Mouse (Mus musculus): Measurements from ENCODE around the gene Arhgap45. TPM values are rescaled to one million over a fixed set of nuclear protein-coding genes. Genes with fewer than 3 reads are reported as not detected.

Arhgap45 gene
- polyA plus RNA-seq, 1 experiment from 2014 or later, result 7.7 TPM

- H3K4me1 ChIP-seq (ENCODE audit: control insufficient read depth, insufficient read depth, low read length), result 0 out of 2 replicates have a peak, but pooled peaks cover 3% of the 10 kb centered on the region
- no peak overlapping the region; the same call in 1 of the 2 replicates for H3K9ac ChIP-seq (ENCODE audit: low read depth, low read length)
- WGBS, result 79% methylated on average over 9 of the region's 9 CpGs
- H3K27me3 ChIP-seq (ENCODE audit: control insufficient read depth, insufficient read depth, low read length), result no peaks in the 10 kb centered on the region
- no peak overlapping the region for H3K27ac ChIP-seq (ENCODE audit: low read depth, low read length)
- H3K4me3 ChIP-seq (ENCODE audit: low read length), result no peak overlapping the region
- no peak overlapping the region for H3K4me2 ChIP-seq (replicated peaks; ENCODE audit: low read depth, low read length)
- no peaks in the 10 kb centered on the region for H3K9me3 ChIP-seq (ENCODE audit: control insufficient read depth, low read length)
- ATAC-seq (ENCODE audit: low FRiP score, low TSS enrichment), result no peak
- H3K36me3 ChIP-seq (ENCODE audit: control insufficient read depth, insufficient read depth, low read length), result peaks cover 12% of the 10 kb centered on the region
These were observed 13.7 kb downstream of the Arhgap45 start for GRCm38 (mm10) chr10:80030191-80030590.

- 77% methylated on average over 17 of the region's 17 CpGs for WGBS
These were observed 14.3 kb downstream of the Arhgap45 start for GRCm38 (mm10) chr10:80030736-80031135.

GRCm38 (mm10) chr10:80032799-80033480 is 16.5 kb downstream of the Arhgap45 start:
- ATAC-seq (ENCODE audit: low FRiP score, low TSS enrichment), result no peak
- H3K4me2 ChIP-seq (replicated peaks; ENCODE audit: low read depth, low read length), result no peak overlapping the region

More at GRCm38 (mm10) chr10:80030736-80031135, 14.3 kb downstream of the Arhgap45 start:
- Histone ChIP-seq H3K36me3 (ENCODE audit: control insufficient read depth, insufficient read depth, low read length) (peaks cover 17% of the 10 kb centered on the region), H3K27ac (ENCODE audit: low read depth, low read length) (no peak overlapping the region), H3K9ac (ENCODE audit: low read depth, low read length) (no peak overlapping the region), H3K4me3 (ENCODE audit: low read length) (no peak overlapping the region), H3K9me3 (ENCODE audit: control insufficient read depth, low read length) (no peaks in the 10 kb centered on the region), H3K4me1 (ENCODE audit: control insufficient read depth, insufficient read depth, low read length) (0 out of 2 replicates have a peak, but pooled peaks cover 3% of the 10 kb centered on the region), H3K4me2 (replicated peaks; ENCODE audit: low read depth, low read length) (no peak overlapping the region), H3K27me3 (ENCODE audit: control insufficient read depth, insufficient read depth, low read length) (no peaks in the 10 kb centered on the region)
- ATAC-seq (ENCODE audit: low FRiP score, low TSS enrichment), result no peak

GRCm38 (mm10) chr10:80033511-80034391 is 17.3 kb downstream of the Arhgap45 start:
- H3K36me3 ChIP-seq (ENCODE audit: control insufficient read depth, insufficient read depth, low read length), result peaks cover 44% of the 10 kb centered on the region
- ATAC-seq (ENCODE audit: low FRiP score, low TSS enrichment), result 0 out of 2 replicates have a peak, but pooled peaks have one; percentile 18
- no peaks in the 10 kb centered on the region for H3K27me3 ChIP-seq (ENCODE audit: control insufficient read depth, insufficient read depth, low read length)
- H3K9me3 ChIP-seq (ENCODE audit: control insufficient read depth, low read length), result no peaks in the 10 kb centered on the region
- H3K4me3 ChIP-seq (ENCODE audit: low read length), result no peak overlapping the region
- peak overlapping the region; percentile 55; the same call in 1 of the 2 replicates for H3K27ac ChIP-seq (ENCODE audit: low read depth, low read length)
- peak overlapping the region; percentile 0; the same call in 1 of the 2 replicates for H3K9ac ChIP-seq (ENCODE audit: low read depth, low read length)
- H3K4me1 ChIP-seq (ENCODE audit: control insufficient read depth, insufficient read depth, low read length), result peaks cover 11% of the 10 kb centered on the region
- WGBS, result 38% methylated on average over 9 of the region's 9 CpGs
- no peak overlapping the region for H3K4me2 ChIP-seq (replicated peaks; ENCODE audit: low read depth, low read length)

More at GRCm38 (mm10) chr10:80032799-80033480, 16.5 kb downstream of the Arhgap45 start:
- Histone ChIP-seq H3K9me3 (ENCODE audit: control insufficient read depth, low read length) (no peaks in the 10 kb centered on the region), H3K4me3 (ENCODE audit: low read length) (no peak overlapping the region), H3K27me3 (ENCODE audit: control insufficient read depth, insufficient read depth, low read length) (no peaks in the 10 kb centered on the region), H3K9ac (ENCODE audit: low read depth, low read length) (peak overlapping the region; percentile 31; the same call in 1 of the 2 replicates), H3K36me3 (ENCODE audit: control insufficient read depth, insufficient read depth, low read length) (peaks cover 37% of the 10 kb centered on the region), H3K4me1 (ENCODE audit: control insufficient read depth, insufficient read depth, low read length) (peaks cover 3% of the 10 kb centered on the region; the same call in 1 of the 2 replicates), H3K27ac (ENCODE audit: low read depth, low read length) (peak overlapping the region; percentile 30; the same call in 1 of the 2 replicates)
- 56% methylated on average over 5 of the region's 5 CpGs for WGBS

- 84% methylated on average over 8 of the region's 8 CpGs for whole genome bisulfite sequencing
- no peaks in the 10 kb centered on the region for H3K9me3 ChIP-seq (ENCODE audit: control insufficient read depth, low read length)
- H3K4me1 ChIP-seq (ENCODE audit: control insufficient read depth, insufficient read depth, low read length), result peaks cover 14% of the 10 kb centered on the region
- ATAC-seq (ENCODE audit: low FRiP score, low TSS enrichment), result no peak
- H3K36me3 ChIP-seq (ENCODE audit: control insufficient read depth, insufficient read depth, low read length), result peaks cover 44% of the 10 kb centered on the region
- no peak overlapping the region for H3K9ac ChIP-seq (ENCODE audit: low read depth, low read length)
- no peaks in the 10 kb centered on the region for H3K27me3 ChIP-seq (ENCODE audit: control insufficient read depth, insufficient read depth, low read length)
- no peak overlapping the region for H3K4me3 ChIP-seq (ENCODE audit: low read length)
- H3K27ac ChIP-seq (ENCODE audit: low read depth, low read length), result peak overlapping the region; percentile 37; the same call in 1 of the 2 replicates
- H3K4me2 ChIP-seq (replicated peaks; ENCODE audit: low read depth, low read length), result no peak overlapping the region
These were observed 18.7 kb downstream of the Arhgap45 start for GRCm38 (mm10) chr10:80035148-80035547.

- no peaks in the 10 kb centered on the region for H3K27me3 ChIP-seq (ENCODE audit: control insufficient read depth, insufficient read depth, low read length)
- no peak overlapping the region for H3K9ac ChIP-seq (ENCODE audit: low read depth, low read length)
- H3K4me2 ChIP-seq (replicated peaks; ENCODE audit: low read depth, low read length), result no peak overlapping the region
- peak overlapping the region; percentile 37; the same call in 1 of the 2 replicates for H3K27ac ChIP-seq (ENCODE audit: low read depth, low read length)
- WGBS, result 92% methylated on average over 5 of the region's 5 CpGs
- peaks cover 14% of the 10 kb centered on the region for H3K4me1 ChIP-seq (ENCODE audit: control insufficient read depth, insufficient read depth, low read length)
- peaks cover 44% of the 10 kb centered on the region for H3K36me3 ChIP-seq (ENCODE audit: control insufficient read depth, insufficient read depth, low read length)
- ATAC-seq (ENCODE audit: low FRiP score, low TSS enrichment), result no peak
- H3K9me3 ChIP-seq (ENCODE audit: control insufficient read depth, low read length), result no peaks in the 10 kb centered on the region
- H3K4me3 ChIP-seq (ENCODE audit: low read length), result no peak overlapping the region
These were observed 19.2 kb downstream of the Arhgap45 start for GRCm38 (mm10) chr10:80035686-80036085.

- H3K9ac ChIP-seq (ENCODE audit: low read depth, low read length), result no peak overlapping the region
- WGBS, result 95% methylated on average over 13 of the region's 13 CpGs
- no peak overlapping the region for H3K4me3 ChIP-seq (ENCODE audit: low read length)
- H3K4me1 ChIP-seq (ENCODE audit: control insufficient read depth, insufficient read depth, low read length), result peaks cover 14% of the 10 kb centered on the region
- H3K9me3 ChIP-seq (ENCODE audit: control insufficient read depth, low read length), result no peaks in the 10 kb centered on the region
- H3K27me3 ChIP-seq (ENCODE audit: control insufficient read depth, insufficient read depth, low read length), result no peaks in the 10 kb centered on the region
- ATAC-seq (ENCODE audit: low FRiP score, low TSS enrichment), result no peak
- H3K4me2 ChIP-seq (replicated peaks; ENCODE audit: low read depth, low read length), result no peak overlapping the region
- no peak overlapping the region for H3K27ac ChIP-seq (ENCODE audit: low read depth, low read length)
- H3K36me3 ChIP-seq (ENCODE audit: control insufficient read depth, insufficient read depth, low read length), result peaks cover 44% of the 10 kb centered on the region
These were observed 20.4 kb downstream of the Arhgap45 start for GRCm38 (mm10) chr10:80036832-80037231.

GRCm38 (mm10) chr10:80039559-80039979 is 23.1 kb downstream of the Arhgap45 start, which contains the start of gene Polr2e:
Gene Polr2e, minus strand, starts transcription at chr10:80039795.
- Histone ChIP-seq H3K27ac (ENCODE audit: low read depth, low read length) (peak within 1 kb of the TSS; percentile 56; the same call in 1 of the 2 replicates), H3K4me1 (ENCODE audit: control insufficient read depth, insufficient read depth, low read length) (peaks cover 11% of the 10 kb centered on the region), H3K9ac (ENCODE audit: low read depth, low read length) (peak within 1 kb of the TSS; percentile 90), H3K4me2 (replicated peaks; ENCODE audit: low read depth, low read length) (peak within 1 kb of the TSS; percentile 59), H3K27me3 (ENCODE audit: control insufficient read depth, insufficient read depth, low read length) (no peaks in the 10 kb centered on the region), H3K4me3 (ENCODE audit: low read length) (peak within 1 kb of the TSS; percentile 92), H3K36me3 (ENCODE audit: control insufficient read depth, insufficient read depth, low read length) (peaks cover 41% of the 10 kb centered on the region), H3K9me3 (ENCODE audit: control insufficient read depth, low read length) (no peaks in the 10 kb centered on the region)
- WGBS, result under 1% methylated on average over 40 of the region's 40 CpGs
- ATAC-seq (ENCODE audit: low FRiP score, low TSS enrichment), result peak; percentile 97

Measured in kidney, embryonic 14.5 days (tissue).